8 mouse cellular contexts compared by ENCODE assay signal in genomic region chr4:148625010-148625409, GRCm38 (mm10). TPM values are rescaled to one million over a fixed set of nuclear protein-coding genes. Genes with fewer than 3 reads are reported as not detected.
A peak's percentile ranks its signal among the peaks of the same experiment; 100 is the strongest.
DNase-seq lines count a peak whose midpoint lies in the region; ATAC-seq and TF ChIP-seq lines count a peak whose summit lies in the region.

No protein-coding gene starts in this region.

- 87% methylated on average over 10 of the region's 10 CpGs for WGBS in forebrain, embryonic 15.5 days
- 78% methylated on average over 10 of the region's 10 CpGs for WGBS in liver, embryonic 15.5 days (ENCODE audit: insufficient replicate concordance)

- H3K27ac ChIP-seq in gastrocnemius, adult 2 months: no peak overlapping the region
- no peak overlapping the region for H3K27ac ChIP-seq in forebrain, embryonic 15.5 days (replicated peaks)
- H3K27ac ChIP-seq in liver, embryonic 15.5 days (replicated peaks): no peak overlapping the region

- H3K4me1 ChIP-seq in forebrain, embryonic 15.5 days: peaks cover 28% of the 10 kb centered on the region
- peaks cover 44% of the 10 kb centered on the region for H3K4me1 ChIP-seq in liver, embryonic 15.5 days (replicated peaks)

- H3K36me3 ChIP-seq in forebrain, embryonic 15.5 days: peaks cover 48% of the 10 kb centered on the region
- H3K36me3 ChIP-seq in liver, embryonic 15.5 days (replicated peaks): peaks cover 50% of the 10 kb centered on the region

- ATAC-seq in forebrain, embryonic 15.5 days (replicated peaks): no peak
- no peak for ATAC-seq in liver, embryonic 15.5 days (ENCODE audit: insufficient read depth)

- no peak overlapping the region for H3K9ac ChIP-seq in forebrain, embryonic 15.5 days (replicated peaks)
- peak overlapping the region; percentile 99; the same call in 1 of the 2 replicates for H3K9ac ChIP-seq in liver, embryonic 15.5 days

- H3K9me3 ChIP-seq in forebrain, embryonic 15.5 days: no peaks in the 10 kb centered on the region
- H3K9me3 ChIP-seq in liver, embryonic 15.5 days (replicated peaks): no peaks in the 10 kb centered on the region

- peak overlapping the region; percentile 94 for H3K4me3 ChIP-seq in gastrocnemius, adult 2 months
- H3K4me3 ChIP-seq in forebrain, embryonic 15.5 days: peak overlapping the region; percentile 76; the same call in 1 of the 2 replicates
- peak overlapping the region; percentile 96 for H3K4me3 ChIP-seq in liver, embryonic 15.5 days (replicated peaks)

- peak overlapping the region; percentile 82 for H3K4me2 ChIP-seq in forebrain, embryonic 15.5 days (replicated peaks)
- H3K4me2 ChIP-seq in liver, embryonic 15.5 days: peak overlapping the region; percentile 88

- 0 out of 2 replicates have a peak, but pooled peaks have one; percentile 11 for TF ChIP-seq CTCF in gastrocnemius, adult 2 months (IDR thresholded peaks at IDR 0.05)

- no peak for DNase-seq in gastrocnemius, adult 2 months
- no peak for DNase-seq in gastrocnemius, postnatal 25 days
- DNase-seq in 3T3-L1 (ENCODE audit: low read depth, low spot score): peak; percentile 33
- DNase-seq in yolk sac, embryonic 10.5 days (ENCODE audit: low spot score): no peak
- DNase-seq in cerebellum, adult 11-12 months: no peak
- no peak for DNase-seq in right cerebral cortex, postnatal 14 days

- no peaks in the 10 kb centered on the region for H3K27me3 ChIP-seq in forebrain, embryonic 15.5 days
- H3K27me3 ChIP-seq in liver, embryonic 15.5 days: no peaks in the 10 kb centered on the region

- intact Hi-C loops in gastrocnemius, adult 2 months (cut with DNase I): no loop called here

RNA-seq across cellular contexts. Expression of gene Tardbp, which starts 1.8 kb away (rescaled TPM):
- 100 to 1,000 TPM; 132 to 136 TPM for total RNA-seq in gastrocnemius, adult 2 months (2021)
- 100 to 1,000 TPM; 105 to 113 TPM for total RNA-seq in gastrocnemius, postnatal 25 days (2021)
- 272 and 274 TPM in 2 replicates for polyA plus RNA-seq in forebrain, embryonic 15.5 days (2015; fragmentation: Nextera tagmentation; extraction: Ambion mirVana)
- 126 and 128 TPM in 2 replicates for polyA plus RNA-seq in liver, embryonic 15.5 days (2015; fragmentation: Nextera tagmentation; extraction: Ambion mirVana)

RNA-seq across cellular contexts. Expression of gene Gm572, which starts 18.1 kb away (rescaled TPM):
- total RNA-seq in gastrocnemius, adult 2 months (2021): 1 to 10 TPM; 6.1 to 6.8 TPM
- total RNA-seq in gastrocnemius, postnatal 25 days (2021): 1 to 10 TPM; 5.2 to 5.3 TPM
- not detected in 2 replicates for polyA plus RNA-seq in forebrain, embryonic 15.5 days (2015; fragmentation: Nextera tagmentation; extraction: Ambion mirVana)
- polyA plus RNA-seq in liver, embryonic 15.5 days (2015; fragmentation: Nextera tagmentation; extraction: Ambion mirVana): not detected in 2 replicates

RNA-seq across cellular contexts. Expression of gene Masp2, which starts 22.7 kb away (rescaled TPM):
- total RNA-seq in gastrocnemius, adult 2 months (2021): under 1 TPM; 0.56 to 0.69 TPM
- under 1 TPM; 0.51 to 0.61 TPM for total RNA-seq in gastrocnemius, postnatal 25 days (2021)
- 0.68 and 1.1 TPM in 2 replicates for polyA plus RNA-seq in forebrain, embryonic 15.5 days (2015; fragmentation: Nextera tagmentation; extraction: Ambion mirVana)
- 44.5 and 56.0 TPM in 2 replicates for polyA plus RNA-seq in liver, embryonic 15.5 days (2015; fragmentation: Nextera tagmentation; extraction: Ambion mirVana)

RNA-seq across cellular contexts. Expression of gene Srm, which starts 33.7 kb away (rescaled TPM):
- 10 to 100 TPM; 12.0 to 12.2 TPM for total RNA-seq in gastrocnemius, adult 2 months (2021)
- total RNA-seq in gastrocnemius, postnatal 25 days (2021): 10 to 100 TPM; 12.4 to 14.7 TPM
- polyA plus RNA-seq in forebrain, embryonic 15.5 days (2015; fragmentation: Nextera tagmentation; extraction: Ambion mirVana): 178 and 180 TPM in 2 replicates
- 128 and 137 TPM in 2 replicates for polyA plus RNA-seq in liver, embryonic 15.5 days (2015; fragmentation: Nextera tagmentation; extraction: Ambion mirVana)
